Comparison of ENCODE assay signal across 20 mouse cellular contexts in genomic region chr8:26329813-26330212, GRCm38 (mm10).
DNase-seq lines count a peak whose midpoint lies in the region; ATAC-seq and TF ChIP-seq lines count a peak whose summit lies in the region.
"Had no signal": no experiment of that assay in that cellular context is flagged by ENCODE, and none has a peak within 500 bp of the region (broad histone marks: within the 10 kb centered on the region; RNA-seq: fewer than 3 reads in every experiment).

No protein-coding gene starts in this region.

- WGBS in heart, embryonic 13.5 days, result 64% methylated on average over 10 of the region's 10 CpGs
- WGBS in lung, embryonic 14.5 days, result 40% methylated on average over 10 of the region's 10 CpGs
- 31% methylated on average over 10 of the region's 10 CpGs for WGBS in lung, adult 2 months

- no peak overlapping the region for H3K9ac ChIP-seq in heart, embryonic 13.5 days
- H3K9ac ChIP-seq in lung, embryonic 14.5 days, result no peak overlapping the region
- H3K9ac ChIP-seq: embryonic facial prominence, embryonic 13.5 days; midbrain, embryonic 12.5 days; neural tube, embryonic 15.5 days had no signal

- TF ChIP-seq CTCF in lung, embryonic 14.5 days (IDR thresholded peaks at IDR 0.05; ENCODE audit: low read depth), result no peak
- TF ChIP-seq CTCF in lung, adult 2 months (IDR thresholded peaks at IDR 0.05; ENCODE audit: insufficient read depth, low read length), result no peak

- H3K27ac ChIP-seq in heart, embryonic 13.5 days (replicated peaks), result no peak overlapping the region
- no peak overlapping the region for H3K27ac ChIP-seq in lung, embryonic 14.5 days (ENCODE audit: low read depth)
- H3K27ac ChIP-seq: embryonic facial prominence, embryonic 13.5 days; gastrocnemius, adult 2 months; kidney, postnatal 0 days; left cerebral cortex, adult 2 months; limb, embryonic 10.5 days; midbrain, embryonic 12.5 days; neural tube, embryonic 15.5 days had no signal

- peak overlapping the region; percentile 58 for H3K4me2 ChIP-seq in heart, embryonic 13.5 days
- peak overlapping the region; percentile 47 for H3K4me2 ChIP-seq in lung, embryonic 14.5 days
- H3K4me2 ChIP-seq: embryonic facial prominence, embryonic 13.5 days; liver, embryonic 11.5 days; midbrain, embryonic 12.5 days; neural tube, embryonic 15.5 days had no signal

- peaks cover 3% of the 10 kb centered on the region; the same call in 1 of the 2 replicates for H3K27me3 ChIP-seq in heart, embryonic 13.5 days (replicated peaks)
- no peaks in the 10 kb centered on the region for H3K27me3 ChIP-seq in lung, embryonic 14.5 days (ENCODE audit: insufficient read depth, low read length)
- H3K27me3 ChIP-seq: embryonic facial prominence, embryonic 13.5 days; midbrain, embryonic 12.5 days; neural tube, embryonic 15.5 days had no signal

- no peak for TF ChIP-seq POLR2A in lung, adult 2 months (IDR thresholded peaks at IDR 0.05; ENCODE audit: borderline replicate concordance, extremely low read depth, low read depth, low read length)

- intact Hi-C loops in heart, postnatal 36 days (cut with DNase I), result loop anchor here (5.0 kb wide), 1 partner anchor 133 kb away; no protein-coding TSS in a partner anchor

- no peaks in the 10 kb centered on the region for H3K9me3 ChIP-seq in heart, embryonic 13.5 days
- H3K9me3 ChIP-seq in lung, embryonic 14.5 days (ENCODE audit: low read depth, low read length), result no peaks in the 10 kb centered on the region
- H3K9me3 ChIP-seq: embryonic facial prominence, embryonic 13.5 days; limb, embryonic 10.5 days; midbrain, embryonic 12.5 days; neural tube, embryonic 15.5 days had no signal

- peaks cover 7% of the 10 kb centered on the region; the same call in 1 of the 2 replicates for H3K4me1 ChIP-seq in heart, embryonic 13.5 days
- H3K4me1 ChIP-seq in lung, embryonic 14.5 days (ENCODE audit: insufficient read depth), result no peaks in the 10 kb centered on the region
- H3K4me1 ChIP-seq in lung, adult 2 months (ENCODE audit: control insufficient read depth, insufficient read depth, low read length), result no peaks in the 10 kb centered on the region
- H3K4me1 ChIP-seq: embryonic facial prominence, embryonic 13.5 days; midbrain, embryonic 12.5 days; neural tube, embryonic 15.5 days had no signal

- H3K36me3 ChIP-seq in heart, embryonic 13.5 days, result no peaks in the 10 kb centered on the region
- no peaks in the 10 kb centered on the region for H3K36me3 ChIP-seq in lung, embryonic 14.5 days (ENCODE audit: insufficient read depth)
- H3K36me3 ChIP-seq: embryonic facial prominence, embryonic 13.5 days; limb, embryonic 10.5 days; midbrain, embryonic 12.5 days; neural tube, embryonic 15.5 days had no signal

- ATAC-seq in heart, embryonic 13.5 days (ENCODE audit: extremely low read depth, insufficient number of reproducible peaks, low FRiP score, low TSS enrichment), result no peak
- ATAC-seq in lung, embryonic 14.5 days (ENCODE audit: insufficient read depth), result 0 out of 2 replicates have a peak, but pooled peaks have one; percentile 38
- ATAC-seq in monocyte, adult 5-6 weeks (replicated peaks; ENCODE audit: insufficient number of reproducible peaks, low FRiP score, low TSS enrichment, poor library complexity, severe bottlenecking), result no peak

- H3K4me3 ChIP-seq in heart, embryonic 13.5 days, result peak overlapping the region; percentile 27
- peak overlapping the region; percentile 3 for H3K4me3 ChIP-seq in lung, embryonic 14.5 days (ENCODE audit: low read depth, low read length)
- H3K4me3 ChIP-seq in lung, adult 2 months (replicated peaks; ENCODE audit: extremely low read depth, low read depth, low read length), result no peak overlapping the region
- H3K4me3 ChIP-seq: embryonic facial prominence, embryonic 13.5 days; gastrocnemius, adult 2 months; left cerebral cortex, adult 2 months; limb, embryonic 10.5 days; midbrain, embryonic 12.5 days; myocyte; neural tube, embryonic 15.5 days had no signal

- DNase-seq in heart, postnatal 36 days, result no peak
- peak; percentile 60 for DNase-seq in lung, embryonic 14.5 days
- DNase-seq in lung, adult 2 months, result no peak
- DNase-seq in NIH3T3 (ENCODE audit: low read depth), result peak; percentile 4
- peak; percentile 1 for DNase-seq in lung, postnatal 36 days
- DNase-seq in ovary, postnatal 36 days (ENCODE audit: low spot score), result no peak
- DNase-seq: adrenal gland, postnatal 36 days; cerebellum, adult 8-10 months; gastrocnemius, adult 2 months; thymus, postnatal 14 days had no signal

Comparison
In these comparisons a context has a peak if more than half of its experiments do, and no peak if none do; other contexts are left out.
1. DNase-seq: peak in lung, embryonic 14.5 days (single experiment), NIH3T3 (single experiment) and lung, postnatal 36 days (single experiment); none in heart, postnatal 36 days (0 of 2), lung, adult 2 months (single experiment) and ovary, postnatal 36 days (single experiment).